Mouse (Mus musculus) cerebellum, adult 11 months (tissue): ENCODE data around the gene Fam189a2.

ENCODE experiments used
- DNase-seq: peaks from one replicate; pipeline ENCODE4 v3.0.0; 2022

Gene Fam189a2

DNA sequence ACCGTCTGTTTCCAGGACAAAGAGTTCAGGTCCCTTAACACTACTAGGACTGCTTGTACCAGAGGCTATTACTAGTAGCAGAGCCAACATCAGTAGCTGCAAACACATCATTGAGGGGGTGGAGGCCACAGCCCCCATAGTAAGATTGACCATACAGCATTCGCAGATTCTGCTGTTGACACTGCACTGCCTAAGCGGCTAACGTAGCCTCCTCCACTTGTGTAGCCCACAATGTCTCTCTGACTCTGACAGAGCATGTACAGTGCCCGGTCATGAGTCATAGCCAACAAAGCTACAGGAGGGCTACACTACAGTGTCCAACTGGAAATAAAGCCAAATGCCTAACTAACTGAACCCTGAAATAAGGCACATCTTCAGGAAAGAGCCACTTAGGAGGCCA lies 105.3 kb downstream of the Fam189a2 start:
- DNase-seq = peak; percentile 52

GRCm38 (mm10) chr19:23924791-23925190 lies 106.0 kb downstream of the Fam189a2 start:
- no peak for DNase-seq

GRCm38 (mm10) chr19:23924057-23924456 lies 106.8 kb downstream of the Fam189a2 start:
- DNase-seq = no peak
